Mouse (Mus musculus) ES-E14 (cell line): ENCODE results near the gene Cish. TPM values are rescaled to one million over a fixed set of nuclear protein-coding genes. Genes with fewer than 3 reads are reported as not detected.
"Not testable (repeated sequence)": the region's sequence is repeated elsewhere in the genome, so short reads cannot be mapped to it uniquely, and the experiment has no call there.

ENCODE experiments used
- DNase-seq: peaks from one replicate; pipeline ENCODE4 v3.0.0-alpha.2; 2013; ENCODE audit warnings: low read depth, low spot score
- H3K27ac ChIP-seq: 2 replicates; pipeline ENCODE4 v1.5.1; 2012; ENCODE audit warnings: low read depth, mild to moderate bottlenecking, low read length, moderate library complexity, mixed read lengths; ENCODE audit not compliant: poor library complexity, insufficient read depth, severe bottlenecking
- H3K36me3 ChIP-seq: 2 replicates; pipeline ENCODE4 v1.6.1; 2012; ENCODE audit warnings: mild to moderate bottlenecking, low read length, moderate library complexity, mixed read lengths; ENCODE audit not compliant: control insufficient read depth, poor library complexity, insufficient read depth, severe bottlenecking
- H3K4me1 ChIP-seq, 2 experiments: fragments of 150-350 bp in 1 of 2; sonication (generic) in 1 of 2; 2 replicates each; pipeline ENCODE4 v1.6.1; 2012; ENCODE audit warnings: low read length in 2 of 2, mild to moderate bottlenecking in 1 of 2, mixed read lengths in 1 of 2; ENCODE audit not compliant: control insufficient read depth in 2 of 2, insufficient read depth in 2 of 2, poor library complexity in 1 of 2
- H3K4me3 ChIP-seq, 2 experiments: fragments of 150-350 bp in 1 of 2; sonication (generic) in 1 of 2; 2 replicates each; pipeline ENCODE4 v1.5.1; 2012; ENCODE audit warnings: low read length in 2 of 2, low read depth in 1 of 2, mild to moderate bottlenecking in 1 of 2, mixed read lengths in 1 of 2; ENCODE audit not compliant: insufficient read depth in 1 of 2, poor library complexity in 1 of 2, severe bottlenecking in 1 of 2
- H3K9ac ChIP-seq: 2 replicates; pipeline ENCODE4 v1.6.1; 2012; ENCODE audit warnings: low read depth, mild to moderate bottlenecking, low read length, mixed read lengths; ENCODE audit not compliant: poor library complexity, insufficient read depth, severe bottlenecking
- H3K9me3 ChIP-seq: fragments of 150-350 bp; sonication (generic); 2 replicates; pipeline ENCODE4 v1.6.1; 2012; ENCODE audit warnings: low read depth, mild to moderate bottlenecking, low read length; ENCODE audit not compliant: control insufficient read depth, insufficient read depth
- CHD2 ChIP-seq: IDR thresholded peaks from 2 replicates; pipeline ENCODE4 v1.6.1; 2014; ENCODE audit warnings: mild to moderate bottlenecking, low read depth, low read length, inconsistent platforms
- HCFC1 ChIP-seq: IDR thresholded peaks from 2 replicates; pipeline ENCODE4 v1.6.1; 2012; ENCODE audit warnings: low read length, inconsistent platforms, borderline replicate concordance; ENCODE audit not compliant: insufficient read depth
- MAFK ChIP-seq: IDR thresholded peaks from 2 replicates; pipeline ENCODE4 v1.6.1; 2014; ENCODE audit warnings: mild to moderate bottlenecking, low read depth, low read length, inconsistent platforms; ENCODE audit not compliant: insufficient read depth
- ZC3H11A ChIP-seq: IDR thresholded peaks from 2 replicates; pipeline ENCODE4 v1.6.1; 2012; ENCODE audit warnings: low read depth, mild to moderate bottlenecking, inconsistent platforms, low read length, borderline replicate concordance
- ZNF384 ChIP-seq: IDR thresholded peaks from 2 replicates; pipeline ENCODE4 v1.6.1; 2012; ENCODE audit warnings: low read depth, low read length, inconsistent platforms
- in situ Hi-C, 2 experiments: fragments of 600-800 bp; cut with MboI; formaldehyde crosslinking; loops; one replicate each; pipeline ENCODE4 v1.15.1; 2025; ENCODE audit warnings: low sequenced_read_pairs in 2 of 2, inconsistent platforms in 1 of 2; ENCODE audit not compliant: unreplicated experiment in 2 of 2
- total RNA-seq: library from RNA; depleted of rRNA; stranded (reverse); fragments of 300-350 nt; gene quantifications from 2 replicates; pipeline ENCODE4 v1.2.3, GENCODE M21; 2012

The Cish gene
- total RNA-seq, 1 experiment = 2.5 TPM

DNA sequence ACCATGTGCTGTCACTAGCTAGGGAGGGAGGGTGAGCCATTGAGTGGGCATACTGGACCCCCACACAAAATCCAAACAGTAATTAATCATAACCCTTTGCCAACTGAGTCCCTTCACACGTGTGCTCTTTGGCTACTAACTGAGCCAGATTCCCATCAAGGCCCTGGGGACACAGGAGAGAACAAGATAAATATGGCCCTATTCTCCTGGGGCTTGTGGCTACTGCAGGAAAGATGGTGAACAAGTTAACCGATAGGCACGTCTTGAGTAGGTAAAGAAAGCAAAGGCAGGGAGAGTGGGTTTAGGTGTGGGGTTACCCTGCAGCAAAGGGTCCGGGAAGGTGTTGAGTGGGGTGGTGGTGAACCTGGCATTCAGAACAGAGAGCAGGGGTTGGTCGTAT lies 8.1 kb downstream of the Cish start:
- Histone ChIP-seq H3K9ac (no peak overlapping the region), H3K9me3 (no peaks in the 10 kb centered on the region), H3K4me3 (no peak overlapping the region), H3K4me1 (peaks cover 0 to 24% of the 10 kb centered on the region in 2 experiments; a peak in 2 of 4 replicates), H3K27ac (no peak overlapping the region), H3K36me3 (peaks cover 7% of the 10 kb centered on the region; the same call in 1 of the 2 replicates)
- DNase-seq = no peak
- no peak for TF ChIP-seq MAFK
- no peak for TF ChIP-seq CHD2
- TF ChIP-seq ZNF384 = no peak
- no peak for TF ChIP-seq ZC3H11A
- TF ChIP-seq HCFC1 = no peak
- in situ Hi-C loops = no loop called here

DNA sequence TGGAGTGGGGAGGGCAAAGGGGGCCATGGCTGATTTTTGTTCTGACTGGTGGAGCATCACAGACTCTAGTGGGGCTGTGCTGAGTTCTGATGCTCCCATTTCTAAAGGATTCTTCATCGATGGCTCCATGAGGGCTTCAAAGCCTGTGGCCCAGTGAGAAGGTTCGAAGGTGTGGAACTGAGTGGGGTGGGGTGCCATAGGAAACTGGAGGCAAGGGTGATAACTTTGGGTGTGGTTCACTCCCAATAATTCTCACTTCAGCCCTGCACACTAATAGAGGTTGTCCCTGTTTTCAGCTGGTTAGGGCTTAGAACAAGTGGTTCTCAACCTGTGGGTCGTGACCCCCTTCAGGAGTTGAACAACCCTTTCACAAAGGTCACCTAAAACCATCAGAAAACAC lies 8.6 kb downstream of the Cish start:
- no peak for DNase-seq
- peaks cover 0 to 21% of the 10 kb centered on the region in 2 experiments; a peak in 2 of 4 replicates for H3K4me1 ChIP-seq
- no peak overlapping the region for H3K4me3 ChIP-seq
- peaks cover 7% of the 10 kb centered on the region; the same call in 1 of the 2 replicates for H3K36me3 ChIP-seq
- no peak overlapping the region for H3K27ac ChIP-seq
- TF ChIP-seq HCFC1 (no peak), CHD2 (peak; percentile 73; the same call in 1 of the 2 replicates)
- H3K9ac ChIP-seq = no peak overlapping the region
- no peaks in the 10 kb centered on the region for H3K9me3 ChIP-seq
- in situ Hi-C loops = no loop called here

GRCm38 (mm10) chr9:107305012-107305411 lies 9.2 kb downstream of the Cish start:
- H3K4me1 ChIP-seq = peaks cover 0 to 18% of the 10 kb centered on the region in 2 experiments; a peak in 2 of 4 replicates
- H3K36me3 ChIP-seq = peaks cover 7% of the 10 kb centered on the region; the same call in 1 of the 2 replicates
- no peaks in the 10 kb centered on the region for H3K9me3 ChIP-seq
- DNase-seq = no peak
- TF ChIP-seq CHD2 = no peak
- no peak for TF ChIP-seq HCFC1
- TF ChIP-seq ZC3H11A = no peak
- no peak for TF ChIP-seq MAFK
- TF ChIP-seq ZNF384 = no peak
- no peak overlapping the region for H3K9ac ChIP-seq
- no peak overlapping the region for H3K4me3 ChIP-seq
- in situ Hi-C loops = no loop called here
- H3K27ac ChIP-seq = no peak overlapping the region

DNA sequence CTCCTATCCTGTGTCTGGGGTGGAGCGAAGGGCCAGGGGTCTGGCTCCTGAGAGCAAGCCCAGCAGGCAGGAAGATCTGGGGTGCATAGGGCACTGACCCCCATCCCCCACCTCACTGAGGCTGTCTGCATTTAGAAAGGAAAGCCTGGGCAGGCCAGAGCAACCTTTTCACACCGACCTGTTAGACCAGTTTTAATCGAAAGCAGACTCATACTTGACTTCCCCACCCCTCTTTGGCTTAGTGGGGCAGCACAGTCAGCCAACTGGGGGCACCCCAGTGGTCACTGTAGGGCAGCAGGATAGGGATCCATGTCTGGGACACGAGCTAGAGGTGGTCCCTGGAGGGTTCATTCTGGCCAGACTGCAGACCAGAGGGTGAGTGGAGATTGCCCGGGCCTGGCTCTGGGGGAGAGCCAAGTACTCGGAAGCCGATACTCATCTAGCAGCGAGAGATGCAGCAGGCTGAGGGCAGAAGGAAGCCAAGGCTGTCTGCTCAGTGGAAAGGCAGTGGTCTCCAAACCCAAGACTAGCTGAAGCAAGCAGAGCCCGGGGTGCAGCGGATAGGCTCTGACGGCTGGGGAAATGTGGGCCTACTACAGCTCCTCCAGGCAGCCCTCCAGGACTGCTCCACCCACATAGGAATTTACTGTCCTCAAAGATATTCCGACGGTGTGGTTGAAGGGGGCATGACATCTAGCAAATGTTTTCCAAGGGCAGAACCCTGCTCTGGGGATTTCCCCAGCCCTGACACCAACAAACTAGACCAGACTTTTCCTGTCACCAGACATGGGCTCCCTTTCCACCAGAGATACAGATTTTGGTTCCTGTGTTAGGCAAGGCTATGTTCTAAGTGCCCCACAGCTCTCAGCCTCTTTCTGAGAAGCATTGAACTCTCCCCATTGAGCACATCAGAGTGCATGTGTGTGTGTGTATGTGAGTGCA lies 10.0 kb downstream of the Cish start:
- H3K36me3 ChIP-seq = peaks cover 2% of the 10 kb centered on the region; the same call in 1 of the 2 replicates
- no peak for DNase-seq

GRCm38 (mm10) chr9:107306673-107307072 lies 10.8 kb downstream of the Cish start:
- peaks cover 0 to 14% of the 10 kb centered on the region in 2 experiments; a peak in 2 of 4 replicates for H3K4me1 ChIP-seq
- H3K27ac ChIP-seq, in situ Hi-C loops: not testable (repeated sequence)

More for the DNA sequence above, 10.0 kb downstream of the Cish start:
- H3K27ac ChIP-seq = no peak overlapping the region
- TF ChIP-seq ZC3H11A (no peak), CHD2 (no peak), HCFC1 (no peak), MAFK (no peak), ZNF384 (no peak)
- no peak overlapping the region for H3K4me3 ChIP-seq
- H3K9ac ChIP-seq = no peak overlapping the region
- peaks cover 0 to 18% of the 10 kb centered on the region in 2 experiments; a peak in 2 of 4 replicates for H3K4me1 ChIP-seq
- no peaks in the 10 kb centered on the region for H3K9me3 ChIP-seq
- in situ Hi-C loops = no loop called here

More at GRCm38 (mm10) chr9:107306673-107307072, 10.8 kb downstream of the Cish start:
- H3K9ac ChIP-seq, H3K4me3 ChIP-seq, DNase-seq, H3K36me3 ChIP-seq, H3K9me3 ChIP-seq: not testable (repeated sequence)
